Mouse (Mus musculus): ENCODE data around the gene Runx3.

The Runx3 gene

DNA sequence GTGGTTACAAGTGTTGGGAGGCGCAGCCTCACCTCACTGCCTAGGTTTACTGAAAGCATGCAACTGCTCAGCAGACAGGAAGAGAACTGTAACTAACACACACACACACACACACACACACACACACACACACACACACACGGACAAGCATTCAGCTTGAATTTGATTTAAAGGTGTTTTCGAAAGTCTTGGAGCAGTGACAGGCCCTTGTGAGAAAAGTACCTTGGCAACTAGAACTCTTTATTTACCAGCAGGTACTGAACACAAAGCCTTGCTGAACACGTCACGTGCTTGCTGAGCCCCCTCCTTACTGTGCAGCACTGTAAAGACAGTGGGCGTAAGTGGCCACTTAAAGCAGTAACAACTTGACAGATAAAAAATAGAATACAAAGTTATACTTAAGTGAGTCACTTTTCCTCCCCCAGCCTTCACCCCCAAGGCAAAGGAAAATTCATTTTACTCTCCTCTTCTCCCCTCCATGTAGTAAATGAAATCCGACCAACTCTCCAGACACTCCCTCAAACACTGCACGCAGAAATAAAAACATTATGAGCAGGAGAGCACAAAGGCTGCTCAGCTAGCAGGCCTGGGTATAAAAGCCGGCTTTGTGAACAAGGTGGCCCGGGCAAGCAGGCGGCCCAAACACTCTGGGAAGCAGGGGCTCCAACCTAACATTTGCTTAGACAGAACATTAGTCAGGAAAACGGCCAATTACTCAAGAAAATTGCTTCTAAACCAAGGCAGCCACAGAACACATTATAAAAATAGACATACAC lies 101.4 kb downstream of the Runx3 start:
- DNase-seq (ENCODE audit: low spot score in 2 of 2): no peak

DNA sequence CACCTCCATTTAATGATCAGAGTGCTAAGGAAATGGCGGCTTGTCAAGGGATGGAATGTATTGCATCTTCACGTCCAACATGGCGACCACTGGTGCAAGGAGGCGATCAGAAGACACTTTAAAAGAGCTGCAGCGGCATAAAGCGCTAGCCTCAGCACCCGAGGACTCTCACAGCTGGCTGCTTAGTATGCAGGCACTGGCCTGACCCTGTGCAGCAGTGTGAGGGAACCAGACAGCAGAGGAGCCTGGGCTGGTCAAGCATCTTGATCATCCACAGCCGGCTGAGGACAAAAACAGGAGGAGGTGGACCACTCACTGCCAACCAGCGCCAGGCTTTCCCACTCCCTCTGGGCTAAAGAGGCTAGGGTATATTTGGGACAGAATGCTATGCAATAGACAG lies 103.4 kb downstream of the Runx3 start:
- no peak for DNase-seq (ENCODE audit: low spot score in 2 of 2)

DNA sequence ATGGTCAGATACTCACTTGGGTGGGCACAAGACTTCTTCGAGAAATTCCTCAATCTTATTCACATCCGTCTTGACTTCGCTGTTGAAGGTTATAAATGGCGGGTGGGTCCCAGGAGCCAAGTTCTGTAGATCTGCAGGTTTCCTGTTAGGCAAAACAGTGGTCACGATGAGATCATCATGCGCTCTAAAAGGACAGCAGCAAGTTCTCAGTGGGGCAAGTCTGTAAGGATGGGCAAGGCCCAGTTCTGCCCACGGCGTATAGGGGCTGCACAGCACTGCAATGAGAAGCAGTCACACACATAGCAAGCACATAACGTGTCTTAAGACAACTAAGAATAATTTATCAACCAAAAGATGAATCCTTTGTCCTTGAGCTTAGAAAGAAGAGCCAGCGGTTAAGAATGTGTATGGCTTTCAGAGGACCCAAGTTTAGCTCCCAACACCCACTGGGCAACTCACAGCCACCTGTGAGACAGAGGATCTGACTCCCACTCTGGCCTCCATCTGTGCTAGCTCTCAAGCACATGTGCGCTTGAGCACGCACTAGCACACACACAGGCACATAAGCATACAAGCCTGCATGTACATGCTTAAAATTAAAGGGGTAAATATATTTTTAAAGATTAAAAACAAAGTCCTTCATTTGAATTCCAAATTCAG lies 105.7 kb downstream of the Runx3 start:
- DNase-seq (ENCODE audit: low spot score in 2 of 2): no peak

Measured in thymus, postnatal 10 days (tissue).